ENCODE assay signal across 20 mouse cellular contexts in genomic region chr2:57312268-57312797, GRCm38 (mm10).
A peak's percentile ranks its signal among the peaks of the same experiment; 100 is the strongest.
DNase-seq lines count a peak whose midpoint lies in the region; ATAC-seq and TF ChIP-seq lines count a peak whose summit lies in the region.
"Had no signal": no experiment of that assay in that cellular context is flagged by ENCODE, and none has a peak within 500 bp of the region (broad histone marks: within the 10 kb centered on the region; RNA-seq: fewer than 3 reads in every experiment).

No protein-coding gene starts in this region.

- no peak for ATAC-seq in hindbrain, postnatal 0 days
- no peak for ATAC-seq in hindbrain, embryonic 13.5 days (ENCODE audit: low FRiP score)
- ATAC-seq in midbrain, embryonic 14.5 days (ENCODE audit: low FRiP score, low TSS enrichment), result no peak
- ATAC-seq: forebrain, embryonic 13.5 days; inflammation-experienced regulatory T-cells, adult 6 months had no signal

- no peaks in the 10 kb centered on the region for H3K4me1 ChIP-seq in hindbrain, postnatal 0 days (ENCODE audit: insufficient read depth, low read length)
- 0 out of 2 replicates have a peak, but pooled peaks cover 4% of the 10 kb centered on the region for H3K4me1 ChIP-seq in hindbrain, embryonic 13.5 days (replicated peaks)
- no peaks in the 10 kb centered on the region for H3K4me1 ChIP-seq in midbrain, embryonic 14.5 days (ENCODE audit: control insufficient read depth, insufficient read depth, low read length)
- H3K4me1 ChIP-seq: embryonic facial prominence, embryonic 13.5 days; forebrain, embryonic 13.5 days; heart, embryonic 15.5 days; hindbrain, embryonic 10.5 days; hindbrain, embryonic 15.5 days had no signal

- H3K9me3 ChIP-seq in hindbrain, postnatal 0 days (ENCODE audit: low read length), result no peaks in the 10 kb centered on the region
- no peaks in the 10 kb centered on the region for H3K9me3 ChIP-seq in hindbrain, embryonic 13.5 days
- 0 out of 2 replicates have a peak, but pooled peaks cover 3% of the 10 kb centered on the region for H3K9me3 ChIP-seq in midbrain, embryonic 14.5 days (ENCODE audit: control insufficient read depth, low read length)
- H3K9me3 ChIP-seq: forebrain, embryonic 13.5 days; heart, embryonic 15.5 days; hindbrain, embryonic 10.5 days; hindbrain, embryonic 15.5 days had no signal

- no peak for TF ChIP-seq CTCF in hindbrain, postnatal 0 days (IDR thresholded peaks at IDR 0.05; ENCODE audit: low read depth)
- TF ChIP-seq CTCF in brain, embryonic 14.5 days (IDR thresholded peaks at IDR 0.05; ENCODE audit: borderline replicate concordance, extremely low read depth, insufficient read depth, insufficient read length), result no peak

- 62% methylated on average over 7 of the region's 7 CpGs for WGBS in hindbrain, postnatal 0 days
- 58% methylated on average over 7 of the region's 7 CpGs for WGBS in hindbrain, embryonic 13.5 days
- WGBS in midbrain, embryonic 14.5 days, result 20% methylated on average over 7 of the region's 7 CpGs

- no peak overlapping the region for H3K4me3 ChIP-seq in hindbrain, postnatal 0 days (ENCODE audit: low read length)
- no peak overlapping the region for H3K4me3 ChIP-seq in hindbrain, embryonic 13.5 days
- H3K4me3 ChIP-seq in midbrain, embryonic 14.5 days (replicated peaks; ENCODE audit: low read depth, low read length), result no peak overlapping the region
- H3K4me3 ChIP-seq: embryonic facial prominence, embryonic 13.5 days; forebrain, embryonic 13.5 days; heart, adult 2 months; heart, embryonic 15.5 days; hindbrain, embryonic 10.5 days; hindbrain, embryonic 15.5 days had no signal

- H3K4me2 ChIP-seq in hindbrain, postnatal 0 days (ENCODE audit: low read depth, low read length), result no peak overlapping the region
- H3K4me2 ChIP-seq in hindbrain, embryonic 13.5 days, result no peak overlapping the region
- no peak overlapping the region for H3K4me2 ChIP-seq in midbrain, embryonic 14.5 days (ENCODE audit: low read length)
- H3K4me2 ChIP-seq: embryonic facial prominence, embryonic 13.5 days; forebrain, embryonic 13.5 days; heart, embryonic 11.5 days; heart, embryonic 15.5 days; hindbrain, embryonic 15.5 days had no signal

- no peak for TF ChIP-seq POLR2A in brain, embryonic 14.5 days (IDR thresholded peaks at IDR 0.05; ENCODE audit: borderline replicate concordance, extremely low read depth, insufficient read depth, insufficient read length, poor library complexity, severe bottlenecking)

- H3K27ac ChIP-seq in hindbrain, postnatal 0 days, result no peak overlapping the region
- no peak overlapping the region for H3K27ac ChIP-seq in hindbrain, embryonic 13.5 days
- H3K27ac ChIP-seq in midbrain, embryonic 14.5 days (replicated peaks; ENCODE audit: low read depth, low read length), result no peak overlapping the region
- H3K27ac ChIP-seq: embryonic facial prominence, embryonic 13.5 days; forebrain, embryonic 13.5 days; heart, adult 2 months; heart, embryonic 15.5 days; hindbrain, embryonic 10.5 days; hindbrain, embryonic 15.5 days had no signal

- peak; percentile 12 for DNase-seq in hindbrain, postnatal 0 days (ENCODE audit: low spot score)
- DNase-seq in brain, embryonic 14.5 days (ENCODE audit: low read depth), result peak; percentile 42
- peak; percentile 42 for DNase-seq in midbrain, embryonic 14.5 days
- peak; percentile 52 for DNase-seq in retina, embryonic 14.5 days (ENCODE audit: low spot score)
- no peak for DNase-seq in MN1 (ENCODE audit: low spot score)
- no peak for DNase-seq in spleen, adult 18-20 months
- DNase-seq: adrenal gland, postnatal 10 days; cerebellum, adult 18-20 months; cerebellum, adult 9-11 months; cerebellum, postnatal 36 days; gastrocnemius, postnatal 10 days; heart, adult 2 months had no signal

- H3K9ac ChIP-seq in hindbrain, postnatal 0 days (replicated peaks; ENCODE audit: low read length), result no peak overlapping the region
- H3K9ac ChIP-seq in hindbrain, embryonic 13.5 days, result no peak overlapping the region
- no peak overlapping the region for H3K9ac ChIP-seq in midbrain, embryonic 14.5 days (replicated peaks; ENCODE audit: low read length)
- H3K9ac ChIP-seq: embryonic facial prominence, embryonic 13.5 days; forebrain, embryonic 13.5 days; heart, embryonic 15.5 days; hindbrain, embryonic 15.5 days had no signal

- no peaks in the 10 kb centered on the region for H3K27me3 ChIP-seq in hindbrain, postnatal 0 days (ENCODE audit: insufficient read depth, low read length)
- no peaks in the 10 kb centered on the region for H3K27me3 ChIP-seq in hindbrain, embryonic 13.5 days
- H3K27me3 ChIP-seq in midbrain, embryonic 14.5 days (ENCODE audit: control insufficient read depth, insufficient read depth, low read length), result no peaks in the 10 kb centered on the region
- H3K27me3 ChIP-seq: embryonic facial prominence, embryonic 13.5 days; forebrain, embryonic 13.5 days; heart, embryonic 15.5 days; hindbrain, embryonic 15.5 days had no signal

- H3K36me3 ChIP-seq in hindbrain, postnatal 0 days (ENCODE audit: insufficient read depth, low read length), result no peaks in the 10 kb centered on the region
- no peaks in the 10 kb centered on the region for H3K36me3 ChIP-seq in hindbrain, embryonic 13.5 days
- H3K36me3 ChIP-seq in midbrain, embryonic 14.5 days (ENCODE audit: control insufficient read depth, insufficient read depth, low read length), result no peaks in the 10 kb centered on the region
- H3K36me3 ChIP-seq: embryonic facial prominence, embryonic 13.5 days; heart, embryonic 15.5 days; hindbrain, embryonic 10.5 days; hindbrain, embryonic 15.5 days had no signal

Comparison
In these comparisons a context has a peak if more than half of its experiments do, and no peak if none do; other contexts are left out.
1. DNase-seq: peak in hindbrain, postnatal 0 days (single experiment), brain, embryonic 14.5 days (single experiment), midbrain, embryonic 14.5 days (single experiment) and retina, embryonic 14.5 days (single experiment); none in MN1 (single experiment) and spleen, adult 18-20 months (0 of 2).